Mouse (Mus musculus): ENCODE measurements at regions not wholly inside any gene's neighbourhood (a gene's known extent, or its start where the extent isn't known, plus 50 kb on each side); places are given as distances from the start of the nearest gene placed in this dataset.

DNA sequence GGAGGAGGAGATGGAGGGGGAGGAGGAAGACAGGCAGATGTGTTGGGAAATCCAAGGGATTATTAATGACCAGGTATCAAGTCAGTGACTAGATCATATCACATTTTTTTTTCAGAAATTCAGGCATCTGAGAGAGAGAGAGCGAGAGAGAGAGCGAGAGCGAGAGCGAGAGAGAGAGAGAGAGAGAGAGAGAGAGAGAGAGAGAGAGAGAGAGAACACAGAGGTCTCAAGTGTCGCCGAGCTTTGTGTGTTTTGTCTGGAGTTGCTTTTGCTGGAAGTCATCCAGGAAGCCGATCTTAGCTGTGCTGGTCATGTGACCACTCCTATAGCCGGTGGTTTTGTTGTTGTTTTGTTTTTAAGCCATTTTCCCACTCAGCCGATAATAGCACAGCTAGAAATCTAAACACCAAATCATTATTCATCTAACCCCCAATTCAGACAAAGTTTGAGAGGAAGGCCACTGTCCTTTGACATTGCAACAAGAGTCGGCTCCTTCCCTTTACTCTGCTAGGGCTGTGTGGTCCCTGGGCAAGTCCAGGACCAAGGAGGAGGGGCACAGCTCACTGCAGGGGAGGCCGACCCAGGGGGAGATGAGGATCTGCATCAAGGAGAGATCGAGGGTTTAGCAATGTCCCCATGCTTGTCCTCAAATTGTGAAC lies 67.0 kb upstream of the Irf2bp2 start:
- Histone ChIP-seq H3K27ac (ENCODE audit: low read length) (peak overlapping the region; percentile 96), H3K9me3 (ENCODE audit: low read length) (no peaks in the 10 kb centered on the region), H3K27me3 (replicated peaks; ENCODE audit: insufficient read depth, low read length) (no peaks in the 10 kb centered on the region), H3K4me2 (replicated peaks; ENCODE audit: low read depth, low read length) (peak overlapping the region; percentile 50), H3K4me3 (ENCODE audit: low read depth, low read length) (no peak overlapping the region), H3K9ac (replicated peaks; ENCODE audit: low read depth) (peak overlapping the region; percentile 36), H3K4me1 (ENCODE audit: insufficient read depth, low read depth, low read length) (peaks cover 67% of the 10 kb centered on the region), H3K36me3 (ENCODE audit: insufficient read depth, low read length) (no peaks in the 10 kb centered on the region)
- peak; percentile 36 for ATAC-seq
- DNase-seq (ENCODE audit: low spot score), result peak; percentile 93
- TF ChIP-seq CTCF (IDR thresholded peaks at IDR 0.05) (no peak), EP300 (IDR thresholded peaks at IDR 0.05) (no peak; the same call in 1 of the 2 replicates)
- 1% methylated on average over 10 of the region's 12 CpGs for WGBS

DNA sequence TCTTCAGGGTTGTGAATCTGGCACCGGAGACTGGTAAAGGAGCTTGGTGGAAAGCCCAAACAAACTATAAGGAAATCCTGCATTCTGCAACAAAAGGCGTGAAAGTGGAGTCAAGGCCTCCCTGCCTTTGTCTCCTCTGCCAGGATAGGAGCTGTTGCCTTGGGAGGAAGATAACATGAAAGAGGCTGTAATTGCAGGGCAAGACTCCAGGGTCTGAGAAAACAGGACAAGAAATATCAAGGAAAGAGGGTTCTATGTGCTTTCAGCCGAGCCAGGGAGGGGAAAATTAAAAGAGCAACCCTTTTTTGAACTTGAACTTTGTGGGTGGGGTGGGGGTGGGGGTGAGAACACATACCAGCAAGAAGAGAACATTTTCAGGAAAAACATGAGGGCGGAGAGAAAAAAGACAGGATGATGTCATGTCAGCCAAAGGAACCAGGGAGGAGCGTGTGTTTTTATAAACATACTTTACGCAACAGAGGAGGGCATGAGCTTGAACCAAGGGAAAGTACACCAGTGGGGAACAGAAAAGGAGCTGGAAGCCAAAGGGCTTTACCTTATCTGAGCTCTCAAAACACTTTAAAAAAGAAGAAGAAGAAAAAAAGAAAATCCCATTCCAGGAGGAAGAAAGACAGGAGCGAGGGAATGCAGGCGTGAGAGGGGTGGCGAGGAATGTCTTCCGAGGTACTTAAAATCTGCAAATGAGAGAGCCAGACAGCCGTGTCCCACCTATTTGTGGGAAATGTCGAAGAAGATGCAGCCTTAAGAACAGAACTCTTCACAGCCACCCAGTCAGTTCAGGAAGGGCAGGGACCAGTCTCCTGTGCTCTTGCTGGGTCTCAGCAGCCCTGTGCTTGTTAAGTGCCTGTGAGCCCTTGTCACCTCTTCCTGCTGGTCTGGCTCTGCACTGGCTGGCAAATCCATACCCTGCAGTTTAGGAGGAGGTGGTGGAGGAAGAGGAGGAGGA lies 66.2 kb upstream of the Irf2bp2 start:
- Histone ChIP-seq H3K4me1 (ENCODE audit: insufficient read depth, low read depth, low read length) (peaks cover 58% of the 10 kb centered on the region), H3K4me2 (replicated peaks; ENCODE audit: low read depth, low read length) (peak overlapping the region; percentile 50), H3K36me3 (ENCODE audit: insufficient read depth, low read length) (no peaks in the 10 kb centered on the region), H3K9ac (replicated peaks; ENCODE audit: low read depth) (peak overlapping the region; percentile 36), H3K27me3 (replicated peaks; ENCODE audit: insufficient read depth, low read length) (no peaks in the 10 kb centered on the region), H3K9me3 (ENCODE audit: low read length) (no peaks in the 10 kb centered on the region), H3K4me3 (ENCODE audit: low read depth, low read length) (no peak overlapping the region; the same call in 1 of the 2 replicates), H3K27ac (ENCODE audit: low read length) (peak overlapping the region; percentile 96)
- TF ChIP-seq EP300 (IDR thresholded peaks at IDR 0.05) (peak; percentile 91), CTCF (IDR thresholded peaks at IDR 0.05) (peak; percentile 41)
- WGBS, result 9% methylated on average over 12 of the region's 12 CpGs
- peak; percentile 96 for DNase-seq (ENCODE audit: low spot score)
- ATAC-seq, result peak; percentile 78

GRCm38 (mm10) chr8:126657546-126657945 lies 63.8 kb upstream of the Irf2bp2 start:
- Histone ChIP-seq H3K36me3 (ENCODE audit: insufficient read depth, low read length) (no peaks in the 10 kb centered on the region), H3K27ac (ENCODE audit: low read length) (no peak overlapping the region), H3K4me3 (ENCODE audit: low read depth, low read length) (no peak overlapping the region), H3K4me2 (replicated peaks; ENCODE audit: low read depth, low read length) (no peak overlapping the region), H3K9me3 (ENCODE audit: low read length) (no peaks in the 10 kb centered on the region), H3K9ac (replicated peaks; ENCODE audit: low read depth) (no peak overlapping the region), H3K27me3 (replicated peaks; ENCODE audit: insufficient read depth, low read length) (no peaks in the 10 kb centered on the region), H3K4me1 (ENCODE audit: insufficient read depth, low read depth, low read length) (peaks cover 35% of the 10 kb centered on the region)
- no peak for ATAC-seq
- no peak for DNase-seq (ENCODE audit: low spot score)
- TF ChIP-seq EP300 (IDR thresholded peaks at IDR 0.05), result no peak
- TF ChIP-seq CTCF (IDR thresholded peaks at IDR 0.05), result no peak
- 80% methylated on average over 6 of the region's 6 CpGs for WGBS

GRCm38 (mm10) chr8:126656554-126657260 lies 62.9 kb upstream of the Irf2bp2 start:
- Histone ChIP-seq H3K9me3 (ENCODE audit: low read length) (no peaks in the 10 kb centered on the region), H3K9ac (replicated peaks; ENCODE audit: low read depth) (no peak overlapping the region), H3K27me3 (replicated peaks; ENCODE audit: insufficient read depth, low read length) (no peaks in the 10 kb centered on the region), H3K4me3 (ENCODE audit: low read depth, low read length) (no peak overlapping the region), H3K36me3 (ENCODE audit: insufficient read depth, low read length) (no peaks in the 10 kb centered on the region), H3K27ac (ENCODE audit: low read length) (no peak overlapping the region), H3K4me1 (ENCODE audit: insufficient read depth, low read depth, low read length) (peaks cover 27% of the 10 kb centered on the region), H3K4me2 (replicated peaks; ENCODE audit: low read depth, low read length) (no peak overlapping the region)
- DNase-seq (ENCODE audit: low spot score) (no peak), ATAC-seq (no peak)
- TF ChIP-seq EP300 (IDR thresholded peaks at IDR 0.05), result no peak
- TF ChIP-seq CTCF (IDR thresholded peaks at IDR 0.05), result no peak
- WGBS, result 42% methylated on average over 10 of the region's 10 CpGs

GRCm38 (mm10) chr8:126655565-126655964 lies 61.8 kb upstream of the Irf2bp2 start:
- ATAC-seq (no peak), DNase-seq (ENCODE audit: low spot score) (no peak)
- no peaks in the 10 kb centered on the region for H3K27me3 ChIP-seq (replicated peaks; ENCODE audit: insufficient read depth, low read length)
- no peak overlapping the region for H3K9ac ChIP-seq (replicated peaks; ENCODE audit: low read depth)
- TF ChIP-seq CTCF (IDR thresholded peaks at IDR 0.05) (no peak), EP300 (IDR thresholded peaks at IDR 0.05) (no peak)
- H3K4me3 ChIP-seq (ENCODE audit: low read depth, low read length), result no peak overlapping the region
- H3K4me1 ChIP-seq (ENCODE audit: insufficient read depth, low read depth, low read length), result peaks cover 19% of the 10 kb centered on the region
- H3K27ac ChIP-seq (ENCODE audit: low read length), result no peak overlapping the region
- H3K9me3 ChIP-seq (ENCODE audit: low read length), result no peaks in the 10 kb centered on the region
- no peaks in the 10 kb centered on the region for H3K36me3 ChIP-seq (ENCODE audit: insufficient read depth, low read length)
- 46% methylated on average over 2 of the region's 2 CpGs for WGBS
- H3K4me2 ChIP-seq (replicated peaks; ENCODE audit: low read depth, low read length), result no peak overlapping the region

DNA sequence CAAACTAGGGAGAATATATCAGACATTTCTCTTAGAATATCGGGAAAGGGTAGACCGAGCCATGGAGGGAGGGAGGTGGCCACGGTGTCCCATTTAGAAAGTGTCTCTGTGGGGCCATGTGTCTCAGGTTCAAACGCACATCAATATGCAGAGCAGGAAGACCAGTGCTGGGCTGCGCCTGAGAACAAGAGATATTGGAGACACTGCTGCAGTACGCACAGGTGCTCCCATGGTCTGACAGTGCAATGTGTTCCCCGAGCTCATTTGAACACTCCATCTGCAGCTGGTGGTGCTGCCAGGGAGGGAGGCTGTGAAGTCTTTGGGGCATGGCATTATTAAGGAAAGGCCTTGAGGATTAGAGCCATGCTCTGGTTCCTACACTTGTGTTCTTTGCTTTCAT lies 60.6 kb upstream of the Irf2bp2 start:
- 87% methylated on average over 7 of the region's 7 CpGs for WGBS
- no peak overlapping the region for H3K27ac ChIP-seq (ENCODE audit: low read length)
- H3K9ac ChIP-seq (replicated peaks; ENCODE audit: low read depth), result no peak overlapping the region
- H3K4me2 ChIP-seq (replicated peaks; ENCODE audit: low read depth, low read length), result no peak overlapping the region
- no peak overlapping the region for H3K4me3 ChIP-seq (ENCODE audit: low read depth, low read length)
- no peak for DNase-seq (ENCODE audit: low spot score)
- TF ChIP-seq EP300 (IDR thresholded peaks at IDR 0.05) (no peak), CTCF (IDR thresholded peaks at IDR 0.05) (no peak)
- H3K27me3 ChIP-seq (replicated peaks; ENCODE audit: insufficient read depth, low read length), result no peaks in the 10 kb centered on the region
- no peaks in the 10 kb centered on the region for H3K9me3 ChIP-seq (ENCODE audit: low read length)
- no peak for ATAC-seq
- H3K4me1 ChIP-seq (ENCODE audit: insufficient read depth, low read depth, low read length), result peaks cover 9% of the 10 kb centered on the region
- H3K36me3 ChIP-seq (ENCODE audit: insufficient read depth, low read length), result no peaks in the 10 kb centered on the region
